Mouse (Mus musculus) embryo, embryonic 9.5 days (tissue): ENCODE measurements around the gene Icmt.

ENCODE experiments used
- DNase-seq: peaks from one replicate; pipeline ENCODE4 v3.0.0-alpha.2; 2017; ENCODE audit errors: extremely low spot score

The Icmt gene

DNA sequence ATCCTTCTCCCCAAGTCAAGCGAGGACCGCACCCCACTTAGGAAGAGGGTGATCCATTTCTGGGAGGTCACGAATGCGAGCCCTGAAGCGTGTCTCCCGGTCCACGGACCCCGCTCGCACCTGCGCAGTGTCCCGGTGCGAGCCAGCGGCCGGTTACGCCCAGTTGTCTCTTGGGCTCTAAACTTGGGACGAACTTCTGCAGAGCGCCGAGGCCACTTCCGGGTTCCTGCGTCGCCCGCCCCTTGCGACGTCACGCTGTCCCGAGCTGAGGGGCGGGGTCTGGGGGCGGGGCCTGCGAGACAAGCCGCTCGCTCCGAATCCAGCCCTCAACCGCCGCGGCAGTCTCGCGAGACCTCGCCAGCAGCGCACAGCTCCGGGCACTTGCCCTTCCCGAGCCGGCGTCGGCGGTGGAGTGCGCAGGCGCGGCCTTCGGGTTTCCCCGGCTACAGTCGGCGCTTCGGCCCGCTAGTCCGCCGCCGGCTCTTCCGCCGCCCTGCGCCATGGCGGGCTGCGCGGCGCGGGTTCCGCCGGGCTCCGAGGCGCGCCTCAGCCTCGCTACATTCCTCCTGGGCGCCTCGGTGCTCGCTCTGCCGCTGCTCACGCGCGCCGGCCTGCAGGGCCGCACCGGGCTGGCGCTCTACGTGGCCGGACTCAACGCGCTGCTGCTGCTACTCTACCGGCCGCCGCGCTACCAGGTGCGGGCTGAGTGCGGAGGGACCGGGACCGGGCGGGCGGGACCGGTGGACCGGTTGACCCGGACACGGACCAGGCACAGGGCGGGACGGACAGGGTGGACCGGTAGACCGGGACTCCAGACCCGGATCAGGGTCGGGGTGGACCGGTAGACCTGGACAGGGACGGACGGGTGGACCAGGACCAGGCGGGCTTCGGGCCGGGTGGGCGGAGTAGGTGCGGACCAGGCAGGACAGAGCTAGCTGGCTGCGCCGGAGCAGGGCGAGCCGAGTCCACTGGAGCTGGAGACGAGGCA lies at the start of gene Icmt:
Icmt (plus strand) TSS at position 354 of the 988 bp plus-strand sequence.
- peak; percentile 99 for DNase-seq

DNA sequence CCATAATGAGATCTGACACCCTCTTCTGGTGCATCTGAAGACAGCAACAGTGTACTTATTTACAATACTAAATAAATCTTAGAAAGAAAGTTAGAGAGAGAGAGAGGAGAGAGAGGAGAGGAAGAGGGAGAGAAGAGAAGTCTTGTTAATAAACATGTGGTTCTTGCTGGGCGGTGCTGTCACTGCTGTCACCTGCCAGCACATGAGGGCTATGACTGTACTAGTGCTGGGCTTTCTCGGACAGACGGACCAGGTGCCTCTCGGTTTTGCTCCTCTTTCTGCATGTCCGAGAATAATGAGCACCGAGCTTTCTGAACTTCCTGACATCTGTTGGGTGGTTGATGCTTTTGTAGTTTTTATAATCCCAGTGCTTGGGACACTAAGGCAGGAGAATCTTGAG lies 46.4 kb upstream of the Icmt start:
- no peak for DNase-seq

DNA sequence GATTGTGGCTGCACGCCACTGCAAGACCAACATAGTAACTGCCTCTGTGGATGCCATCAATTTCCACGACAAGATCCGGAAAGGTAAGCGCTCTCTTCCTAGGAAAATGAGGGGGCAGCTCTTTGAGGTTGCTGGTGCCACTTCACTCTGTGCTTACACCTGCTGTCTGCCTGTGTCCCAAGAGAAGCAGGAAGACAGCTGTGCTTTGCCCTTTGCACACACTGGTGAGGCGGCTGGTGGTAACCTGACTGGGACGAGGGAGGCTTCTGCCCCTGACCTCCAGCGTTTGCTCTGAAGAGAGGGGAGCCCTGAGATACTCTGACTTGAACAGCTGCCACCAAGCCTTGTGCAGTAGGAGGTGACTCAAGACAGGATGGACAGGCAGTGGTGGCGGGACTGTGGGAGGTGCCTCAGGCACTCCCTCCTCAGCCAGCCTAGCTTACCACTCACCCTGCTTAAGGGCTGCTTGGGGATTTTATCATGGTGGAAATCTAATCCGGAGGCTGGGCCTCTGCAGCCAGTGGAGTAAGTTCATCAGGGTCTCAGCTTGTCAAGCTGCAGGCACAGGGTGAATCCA lies 43.8 kb upstream of the Icmt start:
- DNase-seq: no peak

DNA sequence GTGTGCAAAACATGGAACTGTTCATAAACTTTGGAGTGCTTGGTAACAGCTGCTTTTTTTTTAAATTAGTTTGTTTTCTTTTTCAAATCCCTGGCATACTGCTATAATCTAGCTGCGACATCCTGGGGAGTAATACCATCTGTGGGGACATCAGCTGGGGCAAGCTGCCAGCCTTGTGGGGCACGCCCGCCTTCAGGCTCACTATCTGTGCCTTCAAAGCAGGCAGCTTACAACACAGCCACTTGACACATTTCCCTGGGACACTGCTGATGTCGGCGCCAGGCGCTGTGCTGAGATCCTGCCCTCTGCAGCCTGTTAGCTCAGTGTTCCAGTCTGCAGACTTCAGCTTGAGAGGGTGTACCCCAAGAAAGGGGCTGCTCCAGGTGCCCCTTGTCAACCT lies 40.0 kb upstream of the Icmt start:
- DNase-seq: no peak

DNA sequence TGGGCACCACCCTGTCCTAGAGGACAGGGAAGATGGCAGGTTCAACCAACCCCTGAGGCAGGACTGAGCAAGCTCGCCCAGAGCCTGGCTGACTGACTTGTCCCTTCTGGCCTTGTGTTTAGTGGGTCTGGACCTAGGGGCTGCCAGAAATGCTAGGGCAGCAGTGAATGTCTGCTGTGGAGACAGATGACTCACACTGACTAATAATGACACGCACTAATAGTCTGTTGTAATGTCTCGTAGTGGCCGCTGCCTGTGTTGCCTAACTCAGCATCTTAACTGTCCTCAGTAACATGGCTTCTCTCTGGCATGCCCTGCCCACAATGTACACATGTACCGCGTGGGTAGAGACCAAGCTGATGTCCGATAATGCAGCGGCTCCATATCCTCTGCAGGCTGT lies 36.6 kb upstream of the Icmt start:
- no peak for DNase-seq

DNA sequence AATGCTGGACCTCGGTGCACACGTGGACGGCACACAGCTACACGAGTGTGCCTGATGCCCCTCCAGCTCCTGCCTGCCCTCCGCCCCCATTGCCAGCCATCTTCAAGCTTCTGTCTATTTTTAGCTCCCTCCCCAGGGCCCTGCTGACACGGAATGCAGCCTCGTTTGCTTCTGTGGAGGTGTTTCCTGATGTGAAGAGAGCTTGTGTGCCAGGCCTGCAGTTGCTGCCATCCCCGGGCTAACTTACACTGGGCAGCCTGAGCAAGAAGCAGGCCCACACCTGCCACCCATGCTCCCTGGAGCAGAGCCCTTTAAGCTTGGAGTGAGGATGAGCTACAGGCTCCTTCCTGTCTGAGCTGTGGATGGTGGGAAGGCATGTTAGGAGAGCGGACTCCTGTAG lies 34.8 kb upstream of the Icmt start:
- no peak for DNase-seq

DNA sequence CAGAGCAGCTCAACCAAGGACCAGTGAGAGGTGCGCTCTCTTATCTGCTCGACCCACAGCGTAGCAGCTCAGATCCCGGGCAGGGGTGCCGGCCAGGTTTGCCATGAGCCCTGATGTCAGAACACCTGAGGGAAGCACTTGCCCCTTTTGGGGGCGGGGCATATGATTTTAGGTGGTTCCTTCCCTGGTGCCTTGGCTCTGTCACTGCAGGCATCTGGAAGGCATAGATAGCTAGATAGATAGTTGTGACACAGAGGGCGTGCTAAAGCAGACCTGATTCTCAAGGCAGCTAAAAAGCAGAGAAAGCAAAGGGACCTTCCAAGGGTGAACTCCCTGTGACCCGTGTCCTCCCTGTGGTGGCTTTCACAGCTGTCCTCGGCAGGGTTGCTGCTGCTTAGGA lies 33.9 kb upstream of the Icmt start:
- DNase-seq: no peak

DNA sequence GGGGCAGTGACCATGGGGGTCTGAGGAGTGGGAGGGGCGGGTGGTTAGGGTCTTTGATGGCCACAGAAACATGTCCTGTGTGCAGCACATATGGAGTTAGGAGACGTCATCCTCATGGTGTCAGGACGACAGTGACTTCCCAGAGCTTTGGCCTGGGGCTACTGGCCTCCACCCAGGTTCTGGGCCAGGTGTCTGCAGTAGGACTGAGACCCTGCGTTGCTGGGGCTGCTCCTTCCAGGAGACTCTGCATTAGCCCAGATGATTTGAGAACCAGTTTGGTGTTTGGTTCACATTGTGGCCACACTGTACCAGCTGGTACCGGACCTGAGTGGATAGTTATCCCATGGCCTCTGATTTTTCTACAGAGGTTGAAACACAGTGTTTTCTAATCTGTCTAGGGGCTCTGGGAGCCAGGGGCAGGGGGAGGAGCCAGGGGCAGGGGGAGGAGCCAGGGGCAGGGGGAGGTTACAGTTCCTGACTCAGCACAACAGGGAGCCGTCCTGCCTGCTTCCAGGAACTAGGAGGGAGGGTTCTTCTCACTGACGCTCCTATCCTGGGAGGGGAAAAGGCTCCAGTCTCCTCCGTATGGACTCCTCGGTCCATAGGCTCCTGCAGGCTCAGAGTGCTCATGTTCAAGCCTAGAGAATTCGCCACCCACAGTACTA lies 33.4 kb upstream of the Icmt start:
- DNase-seq: peak; percentile 69

DNA sequence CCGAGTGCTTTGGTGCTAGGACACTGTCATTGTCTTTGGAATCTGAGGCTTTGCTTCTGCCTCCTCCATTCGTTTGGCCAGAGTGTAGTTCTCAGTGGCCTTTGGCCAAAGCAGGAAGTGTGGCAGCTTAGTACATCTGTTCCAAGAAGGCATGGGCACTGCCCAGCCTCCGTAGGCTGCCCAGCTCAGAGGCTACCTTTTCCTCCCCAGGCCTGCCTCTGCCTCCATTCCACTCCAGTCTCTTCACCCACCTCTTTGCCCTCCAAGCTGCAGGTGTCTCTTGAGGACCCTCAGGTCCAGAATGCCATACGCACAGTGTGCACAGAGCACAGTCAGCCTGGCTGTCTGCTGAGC lies 32.9 kb upstream of the Icmt start:
- no peak for DNase-seq

DNA sequence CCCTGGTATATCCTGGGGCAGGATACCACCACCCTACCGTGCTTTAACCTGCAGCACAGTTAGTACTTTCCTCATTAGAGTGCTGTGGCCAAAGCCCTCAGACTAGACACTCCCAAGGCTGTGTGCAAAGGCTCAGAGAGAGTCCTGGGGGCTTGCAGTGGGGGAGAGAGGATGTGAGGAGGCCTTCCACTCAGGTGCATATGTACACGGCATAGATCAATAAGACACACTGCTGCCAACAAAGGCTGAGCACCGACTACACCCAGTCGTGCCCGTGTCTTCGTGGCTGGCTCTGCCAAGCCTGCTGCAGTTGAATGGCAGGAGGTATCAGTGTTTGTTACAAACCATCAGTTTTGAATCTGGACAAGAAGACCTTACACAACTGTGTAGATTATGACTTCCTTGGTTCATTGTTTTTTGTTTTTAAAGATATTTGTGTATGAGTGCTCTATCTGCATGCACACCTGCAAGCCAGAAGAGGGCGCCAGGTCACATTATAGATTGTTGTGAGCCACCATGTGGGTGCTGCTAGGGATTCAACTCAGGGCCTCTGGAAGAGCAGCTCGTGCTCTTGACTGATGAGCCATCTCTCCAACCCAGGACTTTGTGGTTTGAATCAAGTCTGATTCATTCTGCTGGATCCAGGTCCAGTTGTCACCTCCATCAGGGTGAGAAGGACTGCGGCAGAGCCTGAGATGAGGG lies 32.0 kb upstream of the Icmt start:
- DNase-seq: no peak

DNA sequence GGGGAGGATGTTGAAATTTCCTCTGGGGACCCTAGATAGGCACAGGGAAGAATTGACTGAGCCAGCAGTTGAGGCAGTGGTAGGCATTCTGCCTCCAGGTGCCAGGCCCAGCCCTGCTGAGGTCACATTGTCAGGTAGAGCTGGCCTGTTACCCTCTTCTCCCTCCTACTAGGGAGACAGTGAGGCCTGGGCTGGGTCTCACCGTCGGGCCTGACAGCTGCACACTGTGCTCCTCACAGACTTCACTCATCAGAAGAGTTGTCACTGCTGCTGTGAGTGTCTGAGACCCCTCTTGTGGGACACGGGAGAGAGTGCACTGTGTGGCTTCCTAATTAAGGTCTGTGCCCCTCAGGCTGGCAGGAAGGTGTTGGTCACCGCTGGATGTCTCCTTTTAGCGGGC lies 31.2 kb upstream of the Icmt start:
- no peak for DNase-seq

DNA sequence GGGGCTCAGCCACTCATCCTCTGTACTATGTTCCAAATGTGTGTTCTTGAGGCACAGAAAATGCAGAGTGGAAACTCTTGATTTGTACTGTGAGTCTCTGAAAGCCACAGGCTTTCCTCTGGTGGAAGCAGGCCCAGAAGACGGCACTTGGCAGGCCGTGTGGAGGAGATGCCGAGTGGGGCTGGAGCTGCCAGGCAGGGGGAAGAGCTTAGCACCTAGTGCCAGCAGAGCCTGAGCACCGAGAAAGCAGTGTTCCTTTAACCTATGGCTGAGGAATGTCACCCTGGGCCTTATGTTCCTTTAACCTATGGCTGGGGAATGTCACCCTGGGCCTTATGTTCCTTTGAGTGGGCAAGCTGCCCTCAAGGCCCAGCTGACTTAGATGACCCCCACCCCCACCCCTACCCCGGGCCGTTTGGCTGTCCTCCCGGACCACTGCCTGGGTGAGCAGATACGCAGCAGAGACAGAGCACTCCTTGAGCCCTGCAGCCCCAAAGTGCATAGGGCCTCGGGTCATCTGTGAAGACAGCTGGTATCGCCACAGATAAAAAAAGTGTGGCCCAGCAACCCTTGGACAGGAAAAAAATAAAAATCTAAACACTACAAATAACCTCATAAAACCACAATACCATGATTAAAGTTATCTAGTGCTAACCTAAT lies 30.7 kb upstream of the Icmt start:
- no peak for DNase-seq

DNA sequence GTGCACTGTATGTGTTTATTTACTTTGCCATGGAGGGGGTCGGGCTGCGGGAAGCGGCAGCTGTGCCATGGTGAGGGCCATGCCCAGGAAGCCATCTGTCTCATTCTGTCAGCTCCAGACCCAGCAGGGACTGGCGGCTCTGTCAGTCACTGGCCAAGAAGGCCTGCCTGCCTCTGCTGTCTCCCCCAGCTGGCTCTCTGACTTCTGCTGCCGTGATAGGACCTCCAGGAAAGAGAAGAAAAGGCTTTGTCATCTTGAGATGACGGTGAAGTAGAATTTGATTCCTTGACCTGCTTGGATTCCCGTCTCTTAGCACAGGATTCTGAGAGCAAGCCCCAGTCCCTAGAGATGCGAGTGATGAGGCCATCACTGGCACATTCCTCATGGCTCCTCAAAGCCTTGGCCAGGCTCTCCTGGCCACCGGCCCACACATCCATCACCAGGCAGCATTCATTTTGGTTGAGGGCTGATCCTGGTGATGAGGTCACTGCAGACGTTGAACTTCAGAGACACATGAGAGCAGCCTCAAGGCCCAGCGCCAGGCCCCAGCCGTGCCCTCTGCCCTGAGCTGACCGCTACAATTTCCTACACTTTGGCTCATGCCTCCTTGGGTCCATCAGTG lies 29.2 kb upstream of the Icmt start:
- DNase-seq: no peak

DNA sequence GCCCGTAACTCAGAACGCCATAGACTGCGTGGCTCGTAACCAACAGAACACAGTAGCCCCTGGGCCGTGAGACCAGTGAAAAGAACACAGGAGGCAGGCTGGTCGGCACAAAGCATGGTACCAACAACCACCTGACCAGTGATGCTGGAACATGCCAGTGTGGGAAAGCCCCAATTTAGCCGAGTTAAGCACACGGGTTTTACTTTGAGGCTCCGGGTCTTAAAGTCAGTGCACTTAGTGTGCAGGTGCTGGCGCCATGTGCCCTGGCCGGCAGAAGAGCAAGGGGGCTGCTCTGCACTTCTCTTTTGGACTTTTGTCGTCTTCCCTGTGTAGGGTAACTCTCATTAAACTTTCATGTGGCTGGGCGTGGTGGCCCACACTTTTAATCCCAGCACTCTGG lies 27.1 kb upstream of the Icmt start:
- no peak for DNase-seq

DNA sequence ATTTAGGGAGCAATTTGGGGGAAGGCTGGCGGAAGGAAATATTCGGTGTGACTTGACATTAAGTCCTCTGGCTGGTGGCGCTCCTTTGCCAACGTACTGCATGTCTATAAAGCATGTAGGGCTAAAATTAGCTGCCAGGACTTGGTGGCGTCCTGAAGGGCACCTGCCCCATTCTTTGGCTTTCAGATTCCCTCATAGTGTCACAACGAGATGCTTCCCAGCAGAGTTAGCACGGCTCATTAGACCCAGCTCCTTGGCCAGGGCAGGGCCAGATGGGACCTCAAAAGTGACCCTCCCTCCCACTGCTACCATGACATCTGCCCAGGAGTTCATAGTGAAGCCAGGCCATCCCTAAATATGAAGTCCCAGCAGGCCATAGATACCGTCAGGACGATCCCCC lies 26.4 kb upstream of the Icmt start:
- DNase-seq: no peak

DNA sequence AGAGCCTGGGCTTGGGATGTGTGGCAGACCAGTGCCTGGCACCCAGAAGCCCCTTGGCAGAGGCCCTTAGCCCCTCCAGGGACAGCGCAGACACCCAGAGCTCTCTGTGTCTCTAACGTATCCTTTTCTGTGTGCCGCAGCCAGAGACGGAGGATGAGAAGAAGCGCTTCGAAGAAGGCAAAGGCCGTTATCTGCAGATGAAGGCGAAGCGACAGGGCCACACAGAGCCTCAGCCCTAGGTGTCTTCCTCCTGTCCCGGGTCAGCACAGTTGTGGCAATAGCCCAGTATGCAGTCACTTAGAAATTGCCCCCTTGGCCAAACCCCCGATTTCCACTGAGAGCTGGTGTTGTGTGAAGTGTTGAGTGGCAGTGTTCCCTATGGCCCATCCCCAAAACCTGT lies 25.7 kb upstream of the Icmt start:
- no peak for DNase-seq

DNA sequence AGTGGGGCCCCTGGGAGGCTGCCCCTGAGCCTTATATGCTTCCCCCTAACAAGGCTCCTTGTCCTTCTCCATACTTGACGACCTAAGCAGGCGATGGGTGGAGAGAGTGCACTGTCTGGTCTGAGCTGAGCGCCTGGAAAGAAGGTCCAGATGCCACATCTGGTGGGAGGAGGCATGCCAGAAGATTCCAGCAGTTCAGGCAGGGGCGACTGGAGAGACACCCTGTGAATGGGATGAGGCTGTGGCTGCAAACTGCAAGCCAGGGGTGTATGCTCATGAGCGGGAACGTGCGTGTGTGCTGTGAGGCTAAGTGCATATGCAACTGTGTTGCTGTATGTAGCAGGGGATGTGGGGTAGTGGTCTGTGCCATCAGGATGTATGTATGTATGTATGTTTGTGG lies 25.0 kb upstream of the Icmt start:
- DNase-seq: no peak

DNA sequence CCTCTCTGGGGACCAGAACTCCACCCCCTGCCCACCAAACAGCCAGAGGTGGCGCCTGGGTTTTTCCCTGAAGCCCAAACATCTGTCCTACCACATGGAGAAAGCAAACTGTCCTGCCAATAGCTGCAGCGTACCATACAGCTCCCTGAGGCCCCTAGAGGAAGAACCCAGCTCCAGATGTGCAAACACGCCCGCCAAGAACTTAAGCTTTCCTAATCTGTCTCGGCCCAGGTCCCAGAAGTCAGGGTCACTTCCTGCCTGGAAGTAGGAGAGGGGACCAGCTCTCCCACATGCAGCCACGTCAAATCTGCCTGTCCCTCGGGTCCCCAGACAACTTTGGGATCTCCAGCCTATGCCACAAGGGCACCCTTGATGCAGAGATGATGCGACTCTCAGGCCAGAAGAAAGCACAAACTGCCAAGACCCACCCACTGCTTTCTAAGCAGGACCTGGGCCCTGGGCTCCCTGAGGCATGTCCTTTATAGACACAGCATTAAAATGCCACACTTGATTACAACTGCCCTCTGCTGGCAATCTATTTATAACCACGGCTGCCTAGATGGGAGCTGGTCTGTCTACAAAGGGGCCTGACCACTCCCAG lies 24.5 kb upstream of the Icmt start:
- no peak for DNase-seq

DNA sequence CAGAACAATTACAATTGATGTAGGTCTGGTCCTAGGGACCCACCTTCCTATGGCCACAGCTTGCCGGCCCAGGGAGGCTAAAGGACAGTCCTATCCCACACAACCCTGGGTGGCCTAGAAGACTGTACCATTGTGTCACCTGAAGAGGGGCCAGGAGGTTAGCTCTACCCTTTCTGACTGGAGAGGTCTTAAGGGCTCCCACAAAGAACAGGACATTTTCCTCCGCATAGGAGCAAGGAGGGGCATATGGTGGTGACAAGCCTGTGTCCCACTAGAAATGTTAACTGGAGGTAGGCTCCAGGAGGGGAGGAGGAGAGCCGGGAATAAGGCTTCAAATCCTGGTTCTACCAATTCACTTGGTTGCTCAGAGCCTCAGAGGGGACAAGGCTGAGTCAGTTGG lies 23.8 kb upstream of the Icmt start:
- no peak for DNase-seq

DNA sequence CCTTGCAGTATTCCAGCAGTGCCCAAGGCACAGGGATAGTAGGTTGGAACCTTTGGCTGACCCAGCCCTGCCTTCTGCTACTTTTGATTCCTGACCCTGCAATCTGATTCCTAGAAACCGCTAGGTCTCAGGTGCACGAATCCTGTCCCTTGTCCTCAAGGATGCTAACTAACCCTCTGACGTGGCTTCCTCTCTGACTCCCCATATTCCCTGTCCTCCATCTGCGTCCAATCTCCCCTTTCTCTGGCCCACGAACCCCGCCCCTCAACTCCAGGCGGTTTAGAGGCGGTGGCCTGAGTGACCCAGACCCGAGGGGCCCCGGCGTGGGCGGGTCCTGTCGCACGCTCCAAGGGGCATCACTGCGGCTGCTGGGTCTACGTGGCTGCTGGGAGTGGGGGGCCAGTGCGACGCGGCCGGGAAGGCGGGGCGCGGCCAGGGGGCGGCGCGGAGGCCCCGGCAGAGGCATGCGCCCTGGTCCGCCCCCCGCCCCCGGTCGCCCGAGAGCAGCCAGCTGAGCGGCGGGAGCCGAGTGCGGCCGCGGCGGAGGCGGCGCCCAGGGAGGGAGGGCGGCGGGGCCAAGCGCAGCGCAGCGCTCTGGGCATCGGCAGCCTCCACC lies 23.3 kb upstream of the Icmt start, which contains the start of gene Gpr153:
Gpr153 (plus strand) TSS at position 612 of the 616 bp plus-strand sequence.
- DNase-seq: peak; percentile 72
